Mouse (Mus musculus) kidney, adult 2 months (tissue): ENCODE data around the gene Trmt44.

Experiments used
- CTCF ChIP-seq: fragments of 200-500 bp; conservative IDR thresholded peaks from 2 replicates; pipeline ENCODE4 v1.5.1; 2011; ENCODE audit warnings: low read depth, mild to moderate bottlenecking, control low read depth, low read length, moderate library complexity, mixed read lengths; ENCODE audit not compliant: insufficient read depth, insufficient read length
- POLR2A ChIP-seq: fragments of 200-500 bp; IDR thresholded peaks from one replicate; pipeline ENCODE4 v1.6.1; 2011; ENCODE audit warnings: low read depth, low read length, control low read depth

DNA sequence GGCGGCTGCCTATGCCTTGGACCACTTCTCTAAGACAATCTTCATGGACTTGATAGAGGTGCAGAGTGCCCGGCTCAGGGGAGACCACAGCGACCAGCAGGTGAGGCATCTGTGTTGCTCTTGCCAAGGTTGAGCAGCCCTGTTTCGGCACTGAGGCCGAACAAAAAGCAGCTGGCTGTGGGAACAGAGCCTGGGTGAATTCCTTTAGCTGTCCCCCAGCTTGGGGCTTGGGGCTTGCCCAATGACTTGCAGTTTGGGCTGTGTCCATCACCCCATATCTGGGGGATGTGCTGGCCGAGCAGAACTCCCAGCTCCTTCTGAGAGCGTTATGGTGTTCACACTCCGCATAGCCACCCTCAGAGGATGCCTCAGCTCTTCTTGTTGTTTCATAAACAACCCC lies 26.7 kb upstream of the Trmt44 start:
- TF ChIP-seq CTCF = no peak
- TF ChIP-seq POLR2A = no peak
